Mouse (Mus musculus): ENCODE measurements around the gene Fry.

The Fry gene

GRCm38 (mm10) chr5:150270468-150270867, 152.0 kb downstream of the Fry start:
- no peak for DNase-seq (ENCODE audit: low spot score in 2 of 2)

GRCm38 (mm10) chr5:150272173-150272572, 153.7 kb downstream of the Fry start:
- no peak for DNase-seq (ENCODE audit: low spot score in 2 of 2)

- DNase-seq (ENCODE audit: low spot score in 2 of 2): no peak
Observed at GRCm38 (mm10) chr5:150275314-150275713, 156.9 kb downstream of the Fry start.

- DNase-seq (ENCODE audit: low spot score in 2 of 2): no peak
Observed at GRCm38 (mm10) chr5:150276611-150277010, 158.2 kb downstream of the Fry start.

GRCm38 (mm10) chr5:150279387-150279786, 160.9 kb downstream of the Fry start:
- no peak for DNase-seq (ENCODE audit: low spot score in 2 of 2)

- DNase-seq (ENCODE audit: low spot score in 2 of 2): no peak
Observed at GRCm38 (mm10) chr5:150281084-150281483, 162.6 kb downstream of the Fry start.

GRCm38 (mm10) chr5:150282091-150282490, 163.6 kb downstream of the Fry start:
- no peak for DNase-seq (ENCODE audit: low spot score in 2 of 2)

GRCm38 (mm10) chr5:150287949-150288348, 169.5 kb downstream of the Fry start:
- no peak for DNase-seq (ENCODE audit: low spot score in 2 of 2)

- no peak for DNase-seq (ENCODE audit: low spot score in 2 of 2)
Observed at GRCm38 (mm10) chr5:150289611-150290010, 171.2 kb downstream of the Fry start.

- DNase-seq (ENCODE audit: low spot score in 2 of 2): no peak
Observed at GRCm38 (mm10) chr5:150290494-150291199, 172.2 kb downstream of the Fry start.

GRCm38 (mm10) chr5:150291216-150291615, 172.8 kb downstream of the Fry start:
- DNase-seq (ENCODE audit: low spot score in 2 of 2): no peak

- DNase-seq (ENCODE audit: low spot score in 2 of 2): no peak
Observed at GRCm38 (mm10) chr5:150292186-150292585, 173.7 kb downstream of the Fry start.

GRCm38 (mm10) chr5:150294306-150294705, 175.9 kb downstream of the Fry start:
- DNase-seq (ENCODE audit: low spot score in 2 of 2): no peak

- no peak for DNase-seq (ENCODE audit: low spot score in 2 of 2)
Observed at GRCm38 (mm10) chr5:150295096-150295495, 176.7 kb downstream of the Fry start.

- DNase-seq (ENCODE audit: low spot score in 2 of 2): no peak
Observed at GRCm38 (mm10) chr5:150298969-150299368, 180.5 kb downstream of the Fry start.

- DNase-seq (ENCODE audit: low spot score in 2 of 2): no peak
Observed at GRCm38 (mm10) chr5:150302123-150302522, 183.7 kb downstream of the Fry start.

- DNase-seq (ENCODE audit: low spot score in 2 of 2): no peak
Observed at GRCm38 (mm10) chr5:150302996-150303395, 184.6 kb downstream of the Fry start.

GRCm38 (mm10) chr5:150306497-150306896, 188.1 kb downstream of the Fry start:
- no peak for DNase-seq (ENCODE audit: low spot score in 2 of 2)

- no peak for DNase-seq (ENCODE audit: low spot score in 2 of 2)
Observed at GRCm38 (mm10) chr5:150313229-150313628, 194.8 kb downstream of the Fry start.

GRCm38 (mm10) chr5:150314582-150314981, 196.1 kb downstream of the Fry start:
- no peak for DNase-seq (ENCODE audit: low spot score in 2 of 2)

- DNase-seq (ENCODE audit: low spot score in 2 of 2): no peak
Observed at GRCm38 (mm10) chr5:150325411-150325810, 207.0 kb downstream of the Fry start.

- no peak for DNase-seq (ENCODE audit: low spot score in 2 of 2)
Observed at GRCm38 (mm10) chr5:150328686-150329085, 210.2 kb downstream of the Fry start.

GRCm38 (mm10) chr5:150331821-150332220, 213.4 kb downstream of the Fry start:
- DNase-seq (ENCODE audit: low spot score in 2 of 2): no peak

- no peak for DNase-seq (ENCODE audit: low spot score in 2 of 2)
Observed at GRCm38 (mm10) chr5:150332810-150333209, 214.4 kb downstream of the Fry start.
